Mouse (Mus musculus) left cerebral cortex, postnatal 14 days (tissue): ENCODE results near the gene Olfr835. TPM values are rescaled to one million over a fixed set of nuclear protein-coding genes. Genes with fewer than 3 reads are reported as not detected.

ENCODE experiments used
- DNase-seq, 2 experiments: peaks; one replicate each; pipeline ENCODE4 v3.0.0; 2021 to 2022; ENCODE audit warnings: low spot score in 2 of 2, mixed read lengths in 1 of 2
- intact Hi-C: fragments of 180-260 bp; cut with DNase I; formaldehyde crosslinking; loops from one replicate; pipeline ENCODE4 v1.15.1; 2025
- long read RNA-seq, 2 experiments: library from polyadenylated mRNA; stranded (forward); transcript quantifications; one replicate each; pipeline ENCODE4 v2.0.0; 2021
- total RNA-seq, 2 experiments: library from RNA; stranded (reverse); gene quantifications; 2 replicates each; pipeline ENCODE4 v1.2.3; 2021

Olfr835 gene
- total RNA-seq = not detected
- long read RNA-seq, experiment 1 = 0 reads
- long read RNA-seq, experiment 2 = 0 reads

DNA sequence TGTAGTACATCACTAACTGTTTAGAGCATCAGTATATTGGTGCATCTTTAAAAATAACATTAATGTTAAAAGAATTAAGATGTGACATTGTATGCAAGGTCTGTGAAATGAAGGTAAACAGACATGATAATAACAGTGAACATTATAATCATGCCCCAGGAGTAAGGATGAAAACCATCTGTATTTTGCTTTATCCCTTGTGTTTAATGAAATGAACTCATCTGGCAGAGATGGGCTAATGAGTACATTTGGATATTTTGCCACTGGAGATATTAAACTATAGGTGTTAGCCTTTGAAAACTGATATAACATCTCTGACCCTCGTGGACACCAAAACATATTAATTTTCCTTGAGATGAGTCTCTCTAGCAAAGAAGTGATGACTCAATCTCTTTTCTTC lies at the start of gene Olfr835:
Gene Olfr835, plus strand, starts transcription at position 301 of the 400 bp plus-strand sequence.
- intact Hi-C loops = no loop called here
- DNase-seq = no peak

- intact Hi-C loops = no loop called here
Measured at GRCm38 (mm10) chr9:18987690-18988089, 44.8 kb upstream of the Olfr835 start, which contains the start of gene Olfr834. Gene Olfr834, plus strand, starts transcription at chr9:18987990.

GRCm38 (mm10) chr9:19084986-19085385 lies 52.5 kb downstream of the Olfr835 start:
- no peak for DNase-seq
- intact Hi-C loops = no loop called here

More at GRCm38 (mm10) chr9:18987690-18988089, 44.8 kb upstream of the Olfr835 start, which contains the start of gene Olfr834:
- no peak for DNase-seq

Other genes with a start within 250 kb of the Olfr835 start
- gene Olfr828, start 213.2 kb upstream of the Olfr835 start, total RNA-seq = not detected
- gene Olfr829, start 177.8 kb upstream of the Olfr835 start, total RNA-seq = not detected
- gene Olfr830, start 158.0 kb upstream of the Olfr835 start, total RNA-seq = not detected
- gene Olfr832, start 95.6 kb upstream of the Olfr835 start, total RNA-seq = not detected
- not detected for gene Olfr834, start 44.7 kb upstream of the Olfr835 start, total RNA-seq
- gene Olfr836, start 87.6 kb downstream of the Olfr835 start, total RNA-seq = not detected
- gene Olfr837, start 103.6 kb downstream of the Olfr835 start, total RNA-seq = not detected
- under 1 TPM; 0.07 to 0.08 TPM for gene Olfr839-ps1, start 144.6 kb downstream of the Olfr835 start, total RNA-seq
- gene Olfr843, start 219.3 kb downstream of the Olfr835 start, total RNA-seq = not detected